Mouse (Mus musculus): ENCODE measurements around the gene Shkbp1.

DNA sequence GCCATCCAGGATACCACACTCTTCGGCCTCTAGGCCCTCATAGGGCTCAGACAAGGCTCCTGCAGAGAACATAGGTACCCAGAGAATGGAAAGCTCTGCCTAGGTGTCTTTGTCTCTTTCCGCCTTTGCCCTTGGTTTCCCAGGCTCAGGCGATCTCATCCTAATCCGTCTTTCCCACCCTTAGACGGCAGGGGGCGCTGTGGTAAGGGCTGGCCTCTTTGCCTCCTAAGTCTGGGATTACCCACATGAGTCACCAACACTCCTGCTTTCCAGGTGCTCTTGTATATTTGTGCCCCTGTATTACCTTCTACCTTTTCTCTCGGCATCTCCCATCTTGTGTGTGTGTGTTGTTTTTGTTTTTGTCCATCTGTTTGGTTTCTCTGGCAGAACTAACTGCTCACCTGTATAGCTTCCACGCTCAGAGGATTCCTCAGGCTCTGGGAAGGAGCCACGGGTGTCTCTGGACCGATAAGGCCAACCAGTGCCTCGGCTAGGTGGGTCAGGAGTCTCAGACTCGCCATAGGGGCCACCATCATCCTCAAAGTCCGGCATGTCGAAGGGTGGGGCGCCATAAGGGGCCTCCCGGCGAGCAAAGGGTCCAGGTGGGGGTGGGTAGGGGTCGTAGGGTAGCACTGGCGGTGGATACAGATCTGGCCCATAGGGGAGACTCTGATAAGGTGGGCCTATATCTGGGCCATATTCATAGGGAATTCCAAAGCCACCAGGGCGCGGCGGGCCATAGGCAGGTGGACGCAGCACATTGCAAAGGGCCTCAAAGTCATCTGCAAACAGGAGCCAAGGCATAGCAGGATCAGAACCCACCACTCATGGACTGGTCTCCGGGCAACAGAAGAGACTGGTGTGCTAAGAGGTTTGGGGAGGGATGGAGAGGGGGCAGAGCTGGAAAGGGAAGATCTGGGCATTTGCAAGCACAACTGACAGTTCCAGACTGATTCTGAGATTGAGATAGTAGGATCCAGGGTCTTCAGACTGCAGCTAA, 49.4 kb downstream of the Shkbp1 start:
- TF ChIP-seq CTCF (IDR thresholded peaks at IDR 0.05; ENCODE audit: low read depth, low read length) (no peak), POLR2A (IDR thresholded peaks at IDR 0.05; ENCODE audit: borderline replicate concordance, low read depth, low read length) (no peak)
